Mouse (Mus musculus): ENCODE results near the gene Slc17a4. TPM values are rescaled to one million over a fixed set of nuclear protein-coding genes. Genes with fewer than 3 reads are reported as not detected.

The Slc17a4 gene
- not detected in 2 replicates for polyA plus RNA-seq (2012; rRNA removed)

GRCm38 (mm10) chr13:23914376-23915167 lies at the start of gene Slc17a4:
Gene Slc17a4, minus strand, starts transcription at chr13:23915009.
- no peak for DNase-seq (ENCODE audit: low read depth)

DNA sequence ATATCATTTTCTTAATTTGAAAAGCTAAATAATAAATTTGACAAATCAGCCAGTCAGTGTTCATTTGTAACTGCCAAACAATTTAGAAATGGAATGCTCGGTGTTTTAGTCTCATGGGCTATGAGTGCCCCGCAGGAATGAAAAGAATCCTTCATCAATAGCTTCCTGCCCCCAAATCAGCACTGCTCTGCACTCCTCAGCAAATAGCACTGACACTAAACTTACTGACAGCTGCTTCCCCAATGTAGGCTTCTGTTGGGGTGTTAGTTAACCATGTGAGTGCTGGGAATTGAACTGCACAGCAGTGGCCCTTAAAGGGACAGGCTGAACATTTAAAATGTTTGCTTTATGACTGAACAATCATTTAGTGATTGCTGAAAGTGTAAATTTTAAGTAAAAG lies 45.0 kb upstream of the Slc17a4 start:
- TF ChIP-seq CTCF (IDR thresholded peaks at IDR 0.05; ENCODE audit: borderline replicate concordance, extremely low read depth, insufficient read depth, insufficient read length) (no peak), POLR2A (IDR thresholded peaks at IDR 0.05; ENCODE audit: borderline replicate concordance, extremely low read depth, insufficient read depth, insufficient read length, poor library complexity, severe bottlenecking) (no peak)
- peak; percentile 50 for DNase-seq (ENCODE audit: low read depth)

More at GRCm38 (mm10) chr13:23914376-23915167, at the start of gene Slc17a4:
- no peak for TF ChIP-seq POLR2A (IDR thresholded peaks at IDR 0.05; ENCODE audit: borderline replicate concordance, extremely low read depth, insufficient read depth, insufficient read length, poor library complexity, severe bottlenecking)
- TF ChIP-seq CTCF (IDR thresholded peaks at IDR 0.05; ENCODE audit: borderline replicate concordance, extremely low read depth, insufficient read depth, insufficient read length): no peak

DNA sequence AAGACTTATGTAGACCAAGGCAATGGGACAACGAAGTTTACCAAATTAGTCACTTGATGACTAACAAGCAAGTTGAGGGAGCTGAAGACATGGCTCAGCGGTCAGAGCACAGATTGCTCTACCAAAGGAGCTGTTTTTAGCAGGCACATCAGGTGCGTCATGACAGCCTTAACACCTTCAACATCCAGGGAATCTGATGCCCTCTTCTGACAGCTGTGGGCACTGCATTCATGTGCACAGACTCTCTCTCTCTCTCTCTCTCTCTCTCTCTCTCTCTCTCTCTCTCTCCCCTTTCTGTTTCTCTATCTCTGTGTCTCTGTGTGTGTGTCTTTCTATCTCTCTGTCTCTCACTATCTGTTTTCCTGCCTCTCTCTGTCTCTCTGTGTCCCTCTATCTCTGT lies 36.1 kb upstream of the Slc17a4 start:
- DNase-seq (ENCODE audit: low read depth): no peak
- peak; percentile 26; the same call in 1 of the 2 replicates for TF ChIP-seq CTCF (IDR thresholded peaks at IDR 0.05; ENCODE audit: borderline replicate concordance, extremely low read depth, insufficient read depth, insufficient read length)
- no peak for TF ChIP-seq POLR2A (IDR thresholded peaks at IDR 0.05; ENCODE audit: borderline replicate concordance, extremely low read depth, insufficient read depth, insufficient read length, poor library complexity, severe bottlenecking)

- DNase-seq (ENCODE audit: low read depth): peak; percentile 94
- no peak for TF ChIP-seq CTCF (IDR thresholded peaks at IDR 0.05; ENCODE audit: borderline replicate concordance, extremely low read depth, insufficient read depth, insufficient read length)
- no peak for TF ChIP-seq POLR2A (IDR thresholded peaks at IDR 0.05; ENCODE audit: borderline replicate concordance, extremely low read depth, insufficient read depth, insufficient read length, poor library complexity, severe bottlenecking)
Observed at GRCm38 (mm10) chr13:23949484-23950246, 34.9 kb upstream of the Slc17a4 start.

GRCm38 (mm10) chr13:23946254-23946653 lies 31.4 kb upstream of the Slc17a4 start:
- DNase-seq (ENCODE audit: low read depth): peak; percentile 47
- TF ChIP-seq CTCF (IDR thresholded peaks at IDR 0.05; ENCODE audit: borderline replicate concordance, extremely low read depth, insufficient read depth, insufficient read length): no peak
- no peak for TF ChIP-seq POLR2A (IDR thresholded peaks at IDR 0.05; ENCODE audit: borderline replicate concordance, extremely low read depth, insufficient read depth, insufficient read length, poor library complexity, severe bottlenecking)

- peak; percentile 52 for DNase-seq (ENCODE audit: low read depth)
- TF ChIP-seq CTCF (IDR thresholded peaks at IDR 0.05; ENCODE audit: borderline replicate concordance, extremely low read depth, insufficient read depth, insufficient read length) (peak; percentile 18; the same call in 1 of the 2 replicates), POLR2A (IDR thresholded peaks at IDR 0.05; ENCODE audit: borderline replicate concordance, extremely low read depth, insufficient read depth, insufficient read length, poor library complexity, severe bottlenecking) (no peak)
Observed at GRCm38 (mm10) chr13:23942861-23943260, 28.1 kb upstream of the Slc17a4 start.

DNA sequence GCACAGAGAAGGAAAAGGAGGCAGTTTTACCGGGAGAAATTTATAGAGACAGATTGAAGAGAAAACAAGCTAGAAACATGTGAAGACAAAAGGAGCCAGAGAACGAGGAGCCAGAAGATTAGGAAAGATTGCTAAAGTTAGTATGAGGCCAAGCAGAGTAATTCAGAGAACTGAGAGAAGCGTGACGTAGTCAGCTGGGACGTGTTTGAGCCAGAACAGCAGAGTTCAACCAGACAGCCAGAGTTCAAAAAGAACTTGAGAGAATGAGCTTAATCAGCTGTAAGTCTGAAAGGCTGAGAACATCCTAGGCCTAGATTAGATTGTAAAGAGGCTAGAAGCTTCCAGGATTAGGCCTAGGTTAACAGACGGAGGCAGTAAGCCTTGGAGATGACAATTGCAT lies 25.5 kb upstream of the Slc17a4 start:
- TF ChIP-seq POLR2A (IDR thresholded peaks at IDR 0.05; ENCODE audit: borderline replicate concordance, extremely low read depth, insufficient read depth, insufficient read length, poor library complexity, severe bottlenecking) (no peak), CTCF (IDR thresholded peaks at IDR 0.05; ENCODE audit: borderline replicate concordance, extremely low read depth, insufficient read depth, insufficient read length) (no peak)
- no peak for DNase-seq (ENCODE audit: low read depth)

- DNase-seq (ENCODE audit: low read depth): peak; percentile 68
- TF ChIP-seq CTCF (IDR thresholded peaks at IDR 0.05; ENCODE audit: borderline replicate concordance, extremely low read depth, insufficient read depth, insufficient read length): no peak
- no peak for TF ChIP-seq POLR2A (IDR thresholded peaks at IDR 0.05; ENCODE audit: borderline replicate concordance, extremely low read depth, insufficient read depth, insufficient read length, poor library complexity, severe bottlenecking)
Observed at GRCm38 (mm10) chr13:23938699-23939098, 23.9 kb upstream of the Slc17a4 start.

- TF ChIP-seq POLR2A (IDR thresholded peaks at IDR 0.05; ENCODE audit: borderline replicate concordance, extremely low read depth, insufficient read depth, insufficient read length, poor library complexity, severe bottlenecking) (no peak), CTCF (IDR thresholded peaks at IDR 0.05; ENCODE audit: borderline replicate concordance, extremely low read depth, insufficient read depth, insufficient read length) (no peak)
- no peak for DNase-seq (ENCODE audit: low read depth)
Observed at GRCm38 (mm10) chr13:23934211-23934520, 19.4 kb upstream of the Slc17a4 start, which contains the start of gene Hist1h2aa. Gene Hist1h2aa, plus strand, starts transcription at chr13:23934462.

GRCm38 (mm10) chr13:23933421-23934210 lies 18.8 kb upstream of the Slc17a4 start, which contains the start of gene Hist1h2ba:
Gene Hist1h2ba, minus strand, starts transcription at chr13:23934156.
- TF ChIP-seq CTCF (IDR thresholded peaks at IDR 0.05; ENCODE audit: borderline replicate concordance, extremely low read depth, insufficient read depth, insufficient read length) (no peak), POLR2A (IDR thresholded peaks at IDR 0.05; ENCODE audit: borderline replicate concordance, extremely low read depth, insufficient read depth, insufficient read length, poor library complexity, severe bottlenecking) (no peak)
- no peak for DNase-seq (ENCODE audit: low read depth)

GRCm38 (mm10) chr13:23930904-23931303 lies 16.1 kb upstream of the Slc17a4 start:
- no peak for TF ChIP-seq POLR2A (IDR thresholded peaks at IDR 0.05; ENCODE audit: borderline replicate concordance, extremely low read depth, insufficient read depth, insufficient read length, poor library complexity, severe bottlenecking)
- TF ChIP-seq CTCF (IDR thresholded peaks at IDR 0.05; ENCODE audit: borderline replicate concordance, extremely low read depth, insufficient read depth, insufficient read length): no peak
- DNase-seq (ENCODE audit: low read depth): no peak

Measured in brain, embryonic 14.5 days (tissue).